Mouse (Mus musculus): ENCODE results near the gene E130308A19Rik. TPM values are rescaled to one million over a fixed set of nuclear protein-coding genes. Genes with fewer than 3 reads are reported as not detected.

Gene E130308A19Rik
- total RNA-seq, 2 experiments from 2014 or later, result 5.2 to 7.0 TPM

DNA sequence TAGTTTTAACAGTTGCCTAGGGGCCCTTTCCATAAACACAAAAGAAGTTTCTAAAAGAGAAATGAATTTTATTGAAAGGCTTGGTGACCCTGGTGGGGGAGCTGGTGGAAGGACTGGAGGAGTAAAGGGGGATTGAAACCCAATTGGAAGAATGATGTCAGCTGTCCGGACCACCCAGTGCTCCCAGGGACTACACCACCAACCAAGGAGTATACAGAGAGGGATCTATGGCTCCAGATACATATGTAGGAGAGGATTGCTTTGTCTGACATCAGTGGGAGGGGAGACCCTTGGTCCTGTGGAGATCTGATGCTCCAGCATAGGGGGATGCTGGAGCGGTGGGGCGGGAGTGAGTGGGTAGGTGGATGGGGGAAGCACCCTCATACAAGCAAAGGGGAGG is 20.5 kb upstream of the E130308A19Rik start:
- TF ChIP-seq CTCF (IDR thresholded peaks at IDR 0.05), result no peak
- H3K4me3 ChIP-seq, result no peak overlapping the region
- H3K27ac ChIP-seq, result no peak overlapping the region
- no peak for DNase-seq
- intact Hi-C loops (cut with DNase I), result no loop called here

GRCm38 (mm10) chr4:59610411-59610810 is 15.6 kb upstream of the E130308A19Rik start:
- intact Hi-C loops (cut with DNase I), result no loop called here
- Histone ChIP-seq H3K4me3 (no peak overlapping the region), H3K27ac (no peak overlapping the region)
- no peak for TF ChIP-seq CTCF (IDR thresholded peaks at IDR 0.05)
- DNase-seq, result no peak

DNA sequence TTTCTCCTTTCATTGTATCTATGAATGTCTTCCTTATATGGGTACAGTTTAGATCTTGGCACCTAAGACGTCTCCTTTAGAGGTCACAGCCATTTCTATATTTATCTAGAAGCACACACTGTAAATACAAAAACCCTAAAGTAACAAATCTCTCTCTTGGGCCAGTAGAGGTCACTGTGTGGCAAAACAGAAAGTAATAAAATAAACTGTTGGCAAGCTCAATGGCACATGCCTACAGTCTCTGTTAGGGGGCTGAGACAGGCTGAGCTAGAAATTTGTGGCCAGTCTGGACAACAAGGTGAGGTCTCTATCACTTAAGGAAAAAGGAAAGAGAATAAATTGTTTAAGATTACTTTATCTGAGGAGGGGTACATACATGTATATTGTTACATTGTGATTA is 11.0 kb upstream of the E130308A19Rik start:
- DNase-seq, result no peak
- peak overlapping the region; percentile 48; the same call in 1 of the 2 replicates for H3K27ac ChIP-seq
- intact Hi-C loops (cut with DNase I), result loop anchor here (5.0 kb wide), 1 partner anchor 252 kb away; no protein-coding TSS in a partner anchor

GRCm38 (mm10) chr4:59619611-59620245 is 6.3 kb upstream of the E130308A19Rik start:
- Histone ChIP-seq H3K27ac (no peak overlapping the region), H3K4me3 (no peak overlapping the region)
- no peak for DNase-seq
- no peak for TF ChIP-seq CTCF (IDR thresholded peaks at IDR 0.05)
- intact Hi-C loops (cut with DNase I), result loop anchor here (5.0 kb wide), 1 partner anchor 248 kb away; no protein-coding TSS in a partner anchor

More for the DNA sequence above, 11.0 kb upstream of the E130308A19Rik start:
- H3K4me3 ChIP-seq, result no peak overlapping the region
- peak; percentile 64 for TF ChIP-seq CTCF (IDR thresholded peaks at IDR 0.05)

DNA sequence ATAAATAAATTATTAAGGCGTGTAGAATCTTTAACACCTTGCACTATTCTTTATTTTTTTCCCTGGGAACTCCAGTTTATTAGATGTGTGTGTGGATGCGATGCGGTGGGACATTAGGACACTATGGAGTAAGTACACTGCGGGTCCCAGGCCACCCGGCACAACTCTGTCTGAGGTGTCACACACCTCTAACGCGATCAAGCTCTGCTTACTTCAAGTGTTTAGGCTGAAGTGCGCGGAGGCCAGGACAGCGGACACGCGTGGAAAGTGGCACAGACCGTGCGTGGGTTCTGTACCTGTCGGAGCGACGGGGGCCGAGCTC is 374 bp upstream of the E130308A19Rik start:
- H3K27ac ChIP-seq, result peak overlapping the region; percentile 88
- no peak for DNase-seq

DNA sequence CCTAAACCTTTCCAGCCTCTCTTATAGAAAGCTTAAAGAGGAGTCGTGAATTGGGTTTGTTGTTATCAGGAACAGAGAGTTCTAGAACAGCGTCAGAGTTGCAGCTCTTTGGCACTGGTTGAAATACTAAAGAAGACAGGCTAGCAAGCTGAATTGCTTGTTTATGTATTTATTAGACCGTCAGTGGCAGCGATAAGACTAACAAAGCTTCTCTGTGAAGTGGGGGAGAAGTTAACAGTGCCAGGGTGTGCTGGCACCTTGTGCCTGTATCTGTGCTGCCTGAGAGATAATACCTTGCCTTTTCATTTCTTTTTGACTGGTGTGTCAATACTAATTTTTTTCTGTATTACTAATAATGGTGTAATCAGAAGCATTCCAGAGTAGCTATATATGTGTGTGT is 2.2 kb downstream of the E130308A19Rik start:
- intact Hi-C loops (cut with DNase I), result loop anchor here (5.0 kb wide), 3 partner anchors 39 to 154 kb away; no protein-coding TSS in a partner anchor
- no peak for DNase-seq
- Histone ChIP-seq H3K4me3 (no peak overlapping the region), H3K27ac (no peak overlapping the region)
- TF ChIP-seq CTCF (IDR thresholded peaks at IDR 0.05), result no peak

More for the DNA sequence above, 374 bp upstream of the E130308A19Rik start:
- no peak for TF ChIP-seq CTCF (IDR thresholded peaks at IDR 0.05)
- intact Hi-C loops (cut with DNase I), result loop anchor here (5.0 kb wide), 3 partner anchors 42 to 157 kb away; no protein-coding TSS in a partner anchor
- H3K4me3 ChIP-seq, result peak overlapping the region; percentile 91

- intact Hi-C loops (cut with DNase I), result loop anchor here (5.0 kb wide), 3 partner anchors 38 to 153 kb away; no protein-coding TSS in a partner anchor
- no peak overlapping the region for H3K27ac ChIP-seq
- no peak overlapping the region for H3K4me3 ChIP-seq
- TF ChIP-seq CTCF (IDR thresholded peaks at IDR 0.05), result no peak
- DNase-seq, result no peak
Measured at GRCm38 (mm10) chr4:59629076-59629874, 3.3 kb downstream of the E130308A19Rik start.

- intact Hi-C loops (cut with DNase I), result no loop called here
- H3K27ac ChIP-seq, result no peak overlapping the region
- no peak overlapping the region for H3K4me3 ChIP-seq
- DNase-seq, result no peak
- TF ChIP-seq CTCF (IDR thresholded peaks at IDR 0.05), result no peak
Measured at GRCm38 (mm10) chr4:59630122-59630521, 4.1 kb downstream of the E130308A19Rik start.

DNA sequence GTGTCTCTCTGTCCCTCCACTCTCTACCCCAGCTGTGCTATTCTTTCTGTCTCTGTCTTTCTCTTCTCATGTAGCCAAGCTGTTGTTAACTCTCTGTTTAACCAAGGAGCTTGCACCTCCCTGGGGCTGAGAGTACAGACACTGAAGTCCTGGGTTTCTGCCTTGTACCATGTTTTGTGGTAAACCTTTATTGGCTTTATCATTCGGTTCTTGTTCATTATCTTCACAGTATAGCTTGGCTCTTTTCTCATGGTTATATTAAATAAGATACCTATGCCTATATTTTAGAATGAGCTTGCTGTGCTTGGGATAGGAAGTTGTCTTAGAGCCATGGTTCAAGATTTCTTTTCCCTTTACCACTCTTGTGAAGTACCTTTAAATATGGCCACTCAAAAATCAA is 8.5 kb downstream of the E130308A19Rik start:
- DNase-seq, result no peak
- H3K4me3 ChIP-seq, result no peak overlapping the region
- intact Hi-C loops (cut with DNase I), result no loop called here
- H3K27ac ChIP-seq, result no peak overlapping the region
- no peak for TF ChIP-seq CTCF (IDR thresholded peaks at IDR 0.05)

- DNase-seq, result no peak
- H3K27ac ChIP-seq, result no peak overlapping the region
- H3K4me3 ChIP-seq, result no peak overlapping the region
- intact Hi-C loops (cut with DNase I), result no loop called here
- TF ChIP-seq CTCF (IDR thresholded peaks at IDR 0.05), result no peak
Measured at GRCm38 (mm10) chr4:59639163-59639562, 13.2 kb downstream of the E130308A19Rik start.

GRCm38 (mm10) chr4:59640720-59641119 is 14.7 kb downstream of the E130308A19Rik start:
- TF ChIP-seq CTCF (IDR thresholded peaks at IDR 0.05), result no peak
- Histone ChIP-seq H3K27ac (no peak overlapping the region), H3K4me3 (no peak overlapping the region)
- DNase-seq, result no peak
- intact Hi-C loops (cut with DNase I), result no loop called here

DNA sequence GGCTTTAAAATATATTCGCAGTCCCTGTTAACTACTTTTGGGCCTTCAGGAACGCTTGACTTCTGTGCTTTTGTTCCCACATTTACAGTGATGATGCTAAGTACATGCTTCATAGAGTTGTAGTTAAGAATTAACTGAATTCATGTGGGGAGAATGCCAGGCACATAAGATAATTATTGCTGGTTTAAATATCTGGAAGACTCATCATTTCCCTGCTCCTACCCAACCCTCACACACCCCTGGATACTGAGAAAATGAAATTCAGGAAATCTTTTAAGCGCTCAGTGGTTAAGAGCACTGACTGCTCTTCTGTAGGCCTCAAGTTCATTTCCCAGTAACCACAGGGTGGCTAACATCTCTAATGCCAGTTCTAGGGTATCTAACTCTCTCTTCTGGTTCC is 16.0 kb downstream of the E130308A19Rik start:
- intact Hi-C loops (cut with DNase I), result no loop called here
- H3K27ac ChIP-seq, result no peak overlapping the region
- DNase-seq, result no peak
- no peak for TF ChIP-seq CTCF (IDR thresholded peaks at IDR 0.05)
- H3K4me3 ChIP-seq, result no peak overlapping the region

DNA sequence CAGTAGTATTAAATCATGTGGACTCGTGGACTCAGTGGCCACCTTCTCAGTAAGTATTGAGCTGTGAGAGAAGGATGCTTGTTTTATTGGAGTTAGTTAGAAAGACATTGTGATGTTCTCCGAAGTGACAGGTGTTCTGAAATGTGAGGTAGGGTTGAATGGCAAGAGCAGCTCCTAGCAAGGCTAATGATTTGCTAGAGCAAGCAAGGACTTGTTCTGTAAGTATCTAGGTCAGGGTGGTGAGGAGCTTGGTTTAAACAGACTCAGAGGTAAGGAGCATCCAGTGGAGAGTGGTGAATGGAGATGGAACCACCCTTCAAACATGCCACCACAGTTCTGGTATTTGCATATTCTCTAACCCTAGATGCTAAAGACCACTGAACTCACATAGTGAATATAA is 16.6 kb downstream of the E130308A19Rik start:
- intact Hi-C loops (cut with DNase I), result no loop called here
- Histone ChIP-seq H3K27ac (no peak overlapping the region), H3K4me3 (no peak overlapping the region)
- no peak for TF ChIP-seq CTCF (IDR thresholded peaks at IDR 0.05)
- no peak for DNase-seq

Data from gastrocnemius, adult 2 months (tissue).